Mouse (Mus musculus) layer of hippocampus, adult 6 months (tissue): ENCODE measurements around the gene Cdkn1c. TPM values are rescaled to one million over a fixed set of nuclear protein-coding genes. Genes with fewer than 3 reads are reported as not detected.

Source experiments
- long read RNA-seq, 2 experiments: library from polyadenylated mRNA; unstranded; transcript quantifications; one replicate each; pipeline ENCODE4 v2.0.0; 2019 to 2020
- polyA plus RNA-seq: library from polyadenylated mRNA; unstranded; fragments of <200 nt; fragmentation: Nextera tagmentation; gene quantifications from 2 replicates; pipeline ENCODE4 v1.2.3, GENCODE M21; 2021

Cdkn1c gene
- polyA plus RNA-seq, result 5.5 and 11.0 TPM in 2 replicates
- long read RNA-seq, experiment 1, partial matches to known transcripts, result 0 of 5 reads
- long read RNA-seq, experiment 1, other reads (novel, unspliced or antisense), result 4 of 5 reads
- long read RNA-seq, experiment 2, transcript Cdkn1c-201 (4 exons, 1,901 nt), result major isoform, 9 of 30 reads
- long read RNA-seq, experiment 2, partial matches to known transcripts, result 0 of 30 reads
- long read RNA-seq, experiment 2, other reads (novel, unspliced or antisense), result 18 of 30 reads

DNA sequence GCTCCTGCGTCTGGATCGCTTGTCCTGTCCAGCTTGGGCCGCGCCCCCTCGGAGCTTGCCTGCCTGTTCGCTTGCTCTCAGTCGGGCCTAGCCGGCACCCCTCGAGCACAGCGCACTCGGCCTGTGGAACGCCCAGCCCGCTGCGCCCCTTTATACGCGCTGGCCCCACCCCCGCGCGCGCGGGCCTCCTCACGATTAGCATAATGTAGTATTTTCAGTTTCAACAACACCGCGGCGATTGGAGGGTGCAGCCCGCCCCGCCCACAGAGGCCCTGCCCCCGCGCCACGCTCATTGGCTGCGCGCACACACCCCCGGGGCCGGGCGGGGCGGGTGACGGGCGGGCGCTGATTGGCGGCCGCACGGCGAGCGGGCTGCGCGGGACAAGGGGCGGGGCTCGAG lies at the start of gene Cdkn1c:
Gene Cdkn1c, minus strand, starts transcription at position 177 of the 400 bp plus-strand sequence.

DNA sequence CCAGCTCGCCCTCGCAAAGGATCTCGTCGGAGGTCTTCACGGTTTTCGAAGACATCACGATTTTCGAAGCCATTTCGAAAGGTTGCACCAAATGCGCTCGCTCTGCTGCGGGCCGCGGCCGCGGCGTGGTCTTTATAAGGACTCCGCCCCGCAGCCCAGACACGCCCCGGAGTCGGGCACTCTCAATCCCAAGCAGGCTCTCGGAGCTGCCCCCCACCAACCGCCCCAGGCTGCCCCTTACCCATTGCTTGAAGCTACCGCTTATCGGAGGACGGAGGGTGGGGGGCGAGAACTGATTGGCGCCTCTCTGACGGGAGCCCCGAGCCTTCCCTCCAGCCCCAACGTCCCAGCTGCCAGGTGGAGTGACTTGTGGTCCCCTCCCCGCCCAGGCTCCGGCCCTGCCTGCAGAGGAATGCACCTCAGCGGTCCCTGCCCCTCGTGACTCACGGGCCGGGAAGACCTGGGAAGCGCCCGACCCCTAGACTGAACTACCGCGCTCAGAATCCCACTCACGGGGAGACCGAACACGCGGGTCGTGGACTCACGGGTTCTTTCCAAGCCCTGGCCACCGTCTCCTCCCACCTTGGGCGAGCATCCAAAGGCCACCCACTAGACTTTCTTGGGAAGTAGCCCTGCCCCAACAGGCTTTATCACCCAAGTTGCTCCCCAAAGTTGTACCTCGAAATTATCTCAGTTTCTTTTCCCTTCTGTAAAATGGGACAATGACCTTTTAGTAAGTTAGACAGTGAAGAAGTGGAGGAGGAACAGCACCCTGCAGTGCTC lies 41.8 kb upstream of the Cdkn1c start, which contains the start of gene Phlda2:
Gene Phlda2, minus strand, starts transcription at position 733 of the 783 bp plus-strand sequence.

DNA sequence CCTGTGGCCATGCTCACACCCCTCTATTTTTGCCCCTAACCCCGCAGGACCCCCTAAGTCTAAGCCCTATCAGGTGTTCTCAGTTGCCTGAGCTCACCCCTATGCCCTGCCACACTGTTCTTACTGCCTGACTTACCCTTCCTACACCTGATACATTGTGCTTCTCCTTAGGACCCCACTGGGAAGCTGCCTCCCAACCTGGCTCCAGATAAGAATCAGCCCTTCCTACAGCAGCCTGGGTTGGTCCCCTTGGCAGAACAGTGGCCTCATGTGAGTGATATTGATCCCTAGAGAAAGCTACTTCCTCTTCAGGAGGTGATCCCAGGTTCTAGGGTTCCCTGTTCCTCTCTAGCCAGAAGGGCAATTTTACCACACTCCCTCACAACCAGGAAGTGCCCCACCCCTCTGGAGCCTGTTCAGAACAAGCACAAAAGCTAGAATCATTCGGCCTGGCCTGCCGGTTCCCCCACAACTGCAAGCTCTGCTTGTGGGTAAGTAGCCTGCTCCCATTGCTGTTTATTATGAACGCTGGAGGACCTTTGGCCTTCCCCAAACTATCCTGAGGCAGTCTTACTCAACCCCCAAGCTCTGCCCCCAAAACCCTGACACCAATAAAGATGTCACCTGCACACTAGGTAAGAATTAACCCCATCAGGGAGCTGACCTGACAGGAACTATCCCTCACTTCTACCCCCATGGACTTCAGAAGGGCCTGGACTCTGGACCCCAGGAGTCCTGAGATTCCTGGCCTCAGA lies 12.7 kb upstream of the Cdkn1c start, which contains the start of gene Slc22a18:
Gene Slc22a18, plus strand, starts transcription at position 390 of the 755 bp plus-strand sequence.

Other genes with a start within 250 kb of the Cdkn1c start
- gene Slc22a18, start 12.7 kb upstream of the Cdkn1c start, polyA plus RNA-seq, result 1.4 and 1.8 TPM in 2 replicates
- gene Phlda2, start 42.1 kb upstream of the Cdkn1c start, polyA plus RNA-seq, result not detected in 2 replicates
- gene Nap1l4, start 88.1 kb upstream of the Cdkn1c start, polyA plus RNA-seq, result 80.5 and 93.6 TPM in 2 replicates
- 22.1 and 24.7 TPM in 2 replicates for gene Cars, start 139.0 kb upstream of the Cdkn1c start, polyA plus RNA-seq
- 0.09 TPM in 1 of 2 replicates, not detected in the other for gene Tnfrsf26, start 167.7 kb upstream of the Cdkn1c start, polyA plus RNA-seq
- gene Tnfrsf22, start 188.6 kb upstream of the Cdkn1c start, polyA plus RNA-seq, result 0.80 and 2.5 TPM in 2 replicates
- gene Tnfrsf23, start 224.8 kb upstream of the Cdkn1c start, polyA plus RNA-seq, result 0.06 and 0.19 TPM in 2 replicates